ENCODE assay signal across 10 mouse cellular contexts in genomic region chr11:94073283-94073682, GRCm38 (mm10).
DNase-seq lines count a peak whose midpoint lies in the region; ATAC-seq lines count a peak whose summit lies in the region.
"Had no signal": no experiment of that assay in that cellular context is flagged by ENCODE, and none has a peak within 500 bp of the region (broad histone marks: within the 10 kb centered on the region; RNA-seq: fewer than 3 reads in every experiment).

No protein-coding gene starts in this region.

- no peak overlapping the region for H3K27ac ChIP-seq in kidney, embryonic 14.5 days (ENCODE audit: low read depth, low read length)
- H3K27ac ChIP-seq: stomach, embryonic 15.5 days had no signal

- peaks cover 26% of the 10 kb centered on the region; the same call in 1 of the 2 replicates for H3K36me3 ChIP-seq in kidney, embryonic 14.5 days (ENCODE audit: control insufficient read depth, insufficient read depth, low read length)

- no peak overlapping the region for H3K4me2 ChIP-seq in kidney, embryonic 14.5 days (replicated peaks; ENCODE audit: low read depth, low read length)
- H3K4me2 ChIP-seq: stomach, embryonic 15.5 days had no signal

- ATAC-seq in kidney, embryonic 14.5 days (ENCODE audit: low FRiP score, low TSS enrichment): no peak
- no peak for ATAC-seq in erythroblast, adult 5-6 weeks (replicated peaks; ENCODE audit: low FRiP score, poor library complexity, severe bottlenecking)

- H3K4me3 ChIP-seq in kidney, embryonic 14.5 days (ENCODE audit: low read length): no peak overlapping the region
- H3K4me3 ChIP-seq: megakaryocyte, embryonic 14.5 days; stomach, embryonic 15.5 days had no signal

- no peak overlapping the region for H3K9ac ChIP-seq in kidney, embryonic 14.5 days (ENCODE audit: low read depth, low read length)
- H3K9ac ChIP-seq: stomach, embryonic 15.5 days had no signal

- WGBS in kidney, embryonic 14.5 days: 92% methylated on average over 4 of the region's 4 CpGs

- H3K27me3 ChIP-seq in kidney, embryonic 14.5 days (ENCODE audit: control insufficient read depth, insufficient read depth, low read length): no peaks in the 10 kb centered on the region
- H3K27me3 ChIP-seq: megakaryocyte, embryonic 14.5 days; stomach, embryonic 15.5 days had no signal

- peak; percentile 13 for DNase-seq in kidney, adult 18-20 months
- peak; percentile 36 for DNase-seq in ES-CJ7 (ENCODE audit: low read depth, low spot score)
- peak; percentile 50 for DNase-seq in brain, adult 2 months (ENCODE audit: low read depth, low spot score)
- peak; percentile 30 for DNase-seq in lung, postnatal 10 days
- DNase-seq in cerebellum, adult 8-10 months: no peak
- no peak for DNase-seq in spleen, adult 18-20 months

- H3K4me1 ChIP-seq in kidney, embryonic 14.5 days (ENCODE audit: control insufficient read depth, insufficient read depth, low read length): no peaks in the 10 kb centered on the region
- H3K4me1 ChIP-seq: stomach, embryonic 15.5 days had no signal

- no peaks in the 10 kb centered on the region for H3K9me3 ChIP-seq in kidney, embryonic 14.5 days (ENCODE audit: control insufficient read depth, low read length)
- H3K9me3 ChIP-seq: megakaryocyte, embryonic 14.5 days; stomach, embryonic 15.5 days had no signal

Comparison
In these comparisons a context has a peak if more than half of its experiments do, and no peak if none do; other contexts are left out.
1. DNase-seq: peak in kidney, adult 18-20 months (single experiment), ES-CJ7 (single experiment), brain, adult 2 months (single experiment) and lung, postnatal 10 days (single experiment); none in cerebellum, adult 8-10 months (single experiment) and spleen, adult 18-20 months (0 of 2).